8 mouse cellular contexts compared by ENCODE assay signal in genomic region chr2:148681461-148681891, GRCm38 (mm10). TPM values are rescaled to one million over a fixed set of nuclear protein-coding genes. Genes with fewer than 3 reads are reported as not detected.
DNase-seq lines count a peak whose midpoint lies in the region; ATAC-seq lines count a peak whose summit lies in the region.

No protein-coding gene starts in this region.

- H3K27me3 ChIP-seq in hindbrain, embryonic 14.5 days (ENCODE audit: control insufficient read depth, insufficient read depth, low read length) = no peaks in the 10 kb centered on the region
- H3K27me3 ChIP-seq in limb, embryonic 11.5 days (ENCODE audit: control insufficient read depth, insufficient read depth, low read length) = no peaks in the 10 kb centered on the region
- H3K27me3 ChIP-seq in stomach, embryonic 14.5 days (ENCODE audit: control insufficient read depth, insufficient read depth, low read length) = no peaks in the 10 kb centered on the region

- ATAC-seq in hindbrain, embryonic 14.5 days (ENCODE audit: low FRiP score) = peak; percentile 53
- ATAC-seq in limb, embryonic 11.5 days (ENCODE audit: insufficient number of reproducible peaks, low FRiP score, low TSS enrichment, low read depth) = peak; percentile 68
- peak; percentile 29 for ATAC-seq in stomach, embryonic 14.5 days (ENCODE audit: insufficient number of reproducible peaks, insufficient read depth, low FRiP score, low read depth)

- peak overlapping the region; percentile 70 for H3K4me3 ChIP-seq in hindbrain, embryonic 14.5 days (replicated peaks; ENCODE audit: low read length)
- H3K4me3 ChIP-seq in limb, embryonic 11.5 days (ENCODE audit: low read depth, low read length) = peak overlapping the region; percentile 76
- peak overlapping the region; percentile 69 for H3K4me3 ChIP-seq in stomach, embryonic 14.5 days (ENCODE audit: low read depth, low read length)

- peak; percentile 59 to 62 for DNase-seq in right cerebral cortex, postnatal 10 days (ENCODE audit: low spot score in 2 of 2)
- DNase-seq in right cerebral cortex, adult 2 months (ENCODE audit: low spot score in 2 of 2) = no peak
- DNase-seq in cerebellum, adult 9-10 months = peak; percentile 74
- peak; percentile 60 for DNase-seq in gastrocnemius, adult 18-20 months (ENCODE audit: low spot score)
- DNase-seq in hindbrain, embryonic 14.5 days (ENCODE audit: low spot score) = peak; percentile 29
- peak; percentile 73 for DNase-seq in limb, embryonic 11.5 days (ENCODE audit: low spot score)
- peak; percentile 70 for DNase-seq in mesoderm, embryonic 11.5 days (ENCODE audit: low read depth, low spot score)

- WGBS in hindbrain, embryonic 14.5 days = 9% methylated on average over 17 of the region's 17 CpGs
- WGBS in limb, embryonic 11.5 days = 11% methylated on average over 17 of the region's 17 CpGs
- WGBS in stomach, embryonic 14.5 days = 8% methylated on average over 17 of the region's 17 CpGs

- H3K27ac ChIP-seq in hindbrain, embryonic 14.5 days = peak overlapping the region; percentile 71
- H3K27ac ChIP-seq in limb, embryonic 11.5 days (replicated peaks; ENCODE audit: low read depth, low read length) = peak overlapping the region; percentile 47
- H3K27ac ChIP-seq in stomach, embryonic 14.5 days (ENCODE audit: low read length) = peak overlapping the region; percentile 67; the same call in 1 of the 2 replicates

- peak overlapping the region; percentile 86 for H3K9ac ChIP-seq in hindbrain, embryonic 14.5 days
- peak overlapping the region; percentile 78 for H3K9ac ChIP-seq in limb, embryonic 11.5 days (ENCODE audit: low read length)
- H3K9ac ChIP-seq in stomach, embryonic 14.5 days (replicated peaks; ENCODE audit: low read depth, low read length) = peak overlapping the region; percentile 71

- peaks cover 43% of the 10 kb centered on the region for H3K4me1 ChIP-seq in hindbrain, embryonic 14.5 days (replicated peaks; ENCODE audit: control insufficient read depth, insufficient read depth, low read length)
- H3K4me1 ChIP-seq in limb, embryonic 11.5 days (ENCODE audit: control insufficient read depth, insufficient read depth, low read length) = peaks cover 16% of the 10 kb centered on the region; the same call in 1 of the 2 replicates
- H3K4me1 ChIP-seq in stomach, embryonic 14.5 days (ENCODE audit: control insufficient read depth, insufficient read depth, low read length) = peaks cover 36% of the 10 kb centered on the region

- no peaks in the 10 kb centered on the region for H3K9me3 ChIP-seq in hindbrain, embryonic 14.5 days (ENCODE audit: control insufficient read depth, low read length)
- H3K9me3 ChIP-seq in limb, embryonic 11.5 days (ENCODE audit: control insufficient read depth, low read length) = no peaks in the 10 kb centered on the region
- H3K9me3 ChIP-seq in stomach, embryonic 14.5 days (ENCODE audit: control insufficient read depth, low read depth, low read length) = no peaks in the 10 kb centered on the region

- peak overlapping the region; percentile 93 for H3K4me2 ChIP-seq in hindbrain, embryonic 14.5 days (replicated peaks)
- H3K4me2 ChIP-seq in limb, embryonic 11.5 days (ENCODE audit: low read depth, severe bottlenecking) = peak overlapping the region; percentile 76
- H3K4me2 ChIP-seq in stomach, embryonic 14.5 days (replicated peaks; ENCODE audit: low read depth, low read length) = peak overlapping the region; percentile 70

- H3K36me3 ChIP-seq in hindbrain, embryonic 14.5 days (replicated peaks; ENCODE audit: control insufficient read depth, insufficient read depth) = peaks cover 28% of the 10 kb centered on the region
- H3K36me3 ChIP-seq in limb, embryonic 11.5 days (ENCODE audit: control insufficient read depth, insufficient read depth, low read length) = peaks cover 5% of the 10 kb centered on the region
- H3K36me3 ChIP-seq in stomach, embryonic 14.5 days (ENCODE audit: control insufficient read depth, insufficient read depth, low read length) = peaks cover 27% of the 10 kb centered on the region

RNA-seq across cellular contexts. Expression of gene Gzf1, which starts 0.7 kb away (rescaled TPM):
- 10 to 100 TPM; 17.9 to 26.9 TPM for total RNA-seq in gastrocnemius, adult 18-20 months (2021)
- polyA plus RNA-seq in hindbrain, embryonic 14.5 days (2014; fragmentation: Nextera tagmentation; extraction: Ambion mirVana) = 18.5 and 18.6 TPM in 2 replicates
- polyA plus RNA-seq in limb, embryonic 11.5 days (2014; fragmentation: Nextera tagmentation; extraction: Ambion mirVana) = 26.1 and 28.4 TPM in 2 replicates
- 20.0 and 23.1 TPM in 2 replicates for polyA plus RNA-seq in stomach, embryonic 14.5 days (2014; fragmentation: Nextera tagmentation; extraction: Ambion mirVana)

RNA-seq across cellular contexts. Expression of gene Nxt1, which starts 9.1 kb away (rescaled TPM):
- total RNA-seq in gastrocnemius, adult 18-20 months (2021) = 1 to 10 TPM; 6.6 to 7.5 TPM
- polyA plus RNA-seq in hindbrain, embryonic 14.5 days (2014; fragmentation: Nextera tagmentation; extraction: Ambion mirVana) = 47.0 and 48.5 TPM in 2 replicates
- polyA plus RNA-seq in limb, embryonic 11.5 days (2014; fragmentation: Nextera tagmentation; extraction: Ambion mirVana) = 129 and 133 TPM in 2 replicates
- 89.1 and 98.2 TPM in 2 replicates for polyA plus RNA-seq in stomach, embryonic 14.5 days (2014; fragmentation: Nextera tagmentation; extraction: Ambion mirVana)

RNA-seq across cellular contexts. Expression of gene Napb, which starts 50.8 kb away (rescaled TPM):
- total RNA-seq in gastrocnemius, adult 18-20 months (2021) = 1 to 10 TPM; 5.9 to 6.0 TPM
- 94.1 and 99.4 TPM in 2 replicates for polyA plus RNA-seq in hindbrain, embryonic 14.5 days (2014; fragmentation: Nextera tagmentation; extraction: Ambion mirVana)
- polyA plus RNA-seq in limb, embryonic 11.5 days (2014; fragmentation: Nextera tagmentation; extraction: Ambion mirVana) = 3.1 and 3.2 TPM in 2 replicates
- 7.1 and 7.8 TPM in 2 replicates for polyA plus RNA-seq in stomach, embryonic 14.5 days (2014; fragmentation: Nextera tagmentation; extraction: Ambion mirVana)

Comparison
In these comparisons a context has a peak if more than half of its experiments do, and no peak if none do; other contexts are left out.
1. DNase-seq: peak in right cerebral cortex, postnatal 10 days (2 of 2), cerebellum, adult 9-10 months (single experiment), gastrocnemius, adult 18-20 months (single experiment), hindbrain, embryonic 14.5 days (single experiment), limb, embryonic 11.5 days (single experiment) and mesoderm, embryonic 11.5 days (single experiment); none in right cerebral cortex, adult 2 months (0 of 2).
2. RNA of gene Napb, which starts 50.8 kb away (polyA plus RNA-seq): 94.1 to 99.4 TPM in hindbrain, embryonic 14.5 days; 7.1 to 7.8 TPM in stomach, embryonic 14.5 days and 3.1 to 3.2 TPM in limb, embryonic 11.5 days; every median in the first group is over 10 times any median in the second.
3. Peak in every context shown above with its lines, with median percentiles within 50 percentile points of each other: ATAC-seq, H3K27ac ChIP-seq, H3K4me2 ChIP-seq, H3K4me3 ChIP-seq and H3K9ac ChIP-seq.